Mouse (Mus musculus) liver (tissue): ENCODE results near the gene Cdc37.

Experiments used
- DNase-seq: peaks from one replicate; pipeline ENCODE4 v3.0.0-alpha.2; 2020; ENCODE audit warnings: mixed read lengths

Cdc37 gene

DNA sequence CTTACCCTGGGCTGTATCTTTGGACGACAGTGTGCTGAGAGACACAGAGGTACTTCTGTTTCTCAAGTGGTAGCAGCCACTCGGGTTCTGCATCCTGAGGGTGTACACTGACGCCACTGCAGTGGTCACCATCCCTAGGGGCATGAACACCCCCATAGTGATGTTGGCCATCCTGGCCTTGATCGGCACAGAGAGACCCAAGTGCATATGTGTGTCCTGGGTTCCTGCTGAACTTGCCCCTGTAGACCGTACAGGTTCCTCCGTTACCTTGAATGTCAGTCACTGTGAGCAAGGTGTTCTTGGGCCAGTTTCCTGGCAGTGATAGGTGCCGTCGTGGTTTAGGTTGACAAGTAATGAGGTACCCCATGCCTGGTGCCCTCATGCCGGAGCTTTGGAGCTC lies 56.4 kb downstream of the Cdc37 start:
- DNase-seq: no peak

DNA sequence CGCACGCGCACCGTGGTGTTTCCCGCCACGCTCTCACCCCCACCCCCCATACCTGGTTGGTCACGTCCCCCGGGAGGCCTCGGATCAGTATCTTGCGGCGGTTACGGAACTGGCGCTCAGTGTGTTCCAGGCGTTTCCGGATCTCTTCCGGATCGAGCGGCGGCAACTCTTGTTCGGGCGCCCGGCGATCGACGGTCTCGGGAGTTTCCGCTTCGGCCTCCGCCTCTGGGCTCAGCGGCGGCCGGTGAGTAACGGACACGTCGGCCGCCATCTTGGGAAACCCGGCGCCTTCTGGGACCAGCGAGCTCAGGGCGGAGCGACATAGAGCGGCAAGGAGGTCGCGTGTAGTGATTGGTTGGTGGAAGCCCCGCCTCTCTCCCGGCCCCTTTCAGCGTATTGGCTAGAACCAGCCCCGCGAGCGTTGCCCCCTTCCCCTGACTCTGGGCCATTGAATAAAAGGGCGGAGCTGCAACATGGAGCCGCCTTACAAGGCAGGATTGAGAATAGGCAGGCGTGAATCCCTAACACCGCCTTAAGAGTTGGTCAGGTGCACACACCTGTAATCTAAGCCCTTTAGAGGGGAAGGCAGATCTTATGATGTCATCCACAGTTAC lies 58.0 kb downstream of the Cdc37 start, which contains the start of the genes Gm38431 and Raver1:
Gm38431 (minus strand) TSS at position 291 of the 614 bp plus-strand sequence.
Raver1 (minus strand) TSS at position 302 of the 614 bp plus-strand sequence.
- DNase-seq: peak; percentile 99

DNA sequence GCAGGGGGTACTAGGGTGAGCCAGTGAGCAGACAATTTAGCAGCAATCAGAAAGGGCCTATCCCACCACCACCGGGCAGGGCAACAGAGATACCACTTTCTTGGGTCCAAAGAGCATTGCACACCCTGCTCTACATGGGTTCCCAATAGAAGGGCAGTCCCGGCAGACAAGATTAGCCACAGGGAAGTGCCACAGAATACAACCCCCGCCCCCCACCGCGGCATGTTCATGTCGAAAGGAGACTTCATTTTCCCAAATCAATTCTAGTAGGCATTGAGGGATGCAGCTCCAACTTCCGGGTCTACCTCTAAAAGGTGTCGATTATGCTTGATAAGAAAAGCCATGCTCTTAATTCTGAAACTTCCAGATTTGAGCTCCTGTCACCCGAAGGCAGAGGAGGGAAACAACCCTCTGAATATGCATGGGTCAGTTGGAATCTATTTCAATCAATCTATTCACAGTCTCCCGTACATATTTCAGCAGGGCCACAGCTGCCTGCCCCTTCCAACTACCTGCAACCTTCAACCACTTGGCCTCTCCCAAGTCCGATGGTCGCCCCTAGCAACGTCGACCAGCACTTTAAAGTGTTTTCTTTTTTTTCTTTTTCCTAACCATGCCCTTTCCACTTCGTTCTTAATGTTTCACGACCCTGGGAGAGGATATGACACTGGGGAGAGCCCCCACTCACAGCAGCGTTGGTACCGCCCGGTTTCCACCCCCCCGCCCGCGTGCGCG lies 58.6 kb downstream of the Cdc37 start:
- peak; percentile 41 for DNase-seq

DNA sequence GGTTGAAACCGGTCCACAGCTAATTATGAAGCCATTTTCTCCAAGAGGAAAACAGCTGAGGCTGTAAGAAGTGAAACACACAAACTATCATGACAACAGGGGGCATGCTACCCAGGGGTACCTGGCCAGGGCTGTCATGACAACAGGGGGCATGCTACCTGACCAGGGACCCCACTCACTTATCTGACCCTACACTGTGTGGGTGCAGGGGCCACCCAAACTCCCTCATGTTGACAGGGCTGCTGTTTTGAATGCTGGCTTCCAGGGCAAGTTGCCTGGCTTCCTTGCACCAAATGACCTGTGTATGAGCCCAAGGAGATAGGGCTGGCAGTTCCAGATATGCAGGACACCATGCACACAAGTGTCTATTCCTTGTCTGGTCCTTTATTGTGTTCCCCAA lies 59.2 kb downstream of the Cdc37 start:
- no peak for DNase-seq

DNA sequence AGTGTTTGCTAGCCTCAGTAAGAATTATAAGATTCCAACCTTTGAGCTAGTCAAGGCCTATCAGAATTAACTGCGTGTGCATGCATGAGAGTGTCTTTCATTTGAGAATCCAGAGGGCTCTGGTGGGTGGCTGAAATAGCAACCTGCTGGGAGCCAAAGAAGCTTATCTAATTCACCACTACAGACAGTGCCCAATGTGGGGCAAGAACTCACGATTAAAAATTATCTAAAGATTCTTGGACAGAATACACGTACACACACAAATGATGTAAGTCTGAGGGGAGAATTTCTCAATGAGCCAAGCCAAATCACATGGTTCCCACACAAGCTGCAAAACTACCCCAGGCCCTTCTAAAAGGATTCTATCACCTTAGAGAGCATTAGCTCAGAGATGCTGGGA lies 66.5 kb downstream of the Cdc37 start:
- DNase-seq: no peak
